Mouse (Mus musculus) liver, embryonic 12.5 days (tissue): Measurements from ENCODE around the gene Zdhhc14. TPM values are rescaled to one million over a fixed set of nuclear protein-coding genes. Genes with fewer than 3 reads are reported as not detected.

Experiments used
- ATAC-seq: fragments of 200-750 bp; cut with Nextera tagmentation; 2 replicates; pipeline ENCODE4 v1.8.0; 2017; ENCODE audit warnings: moderate number of reproducible peaks, mild to moderate bottlenecking, moderate library complexity
- H3K27ac ChIP-seq: fragments of 300-500 bp; sonication (generic); 2 replicates; pipeline ENCODE4 v1.5.1; 2016; ENCODE audit warnings: mild to moderate bottlenecking
- H3K27me3 ChIP-seq: fragments of 300-500 bp; sonication (generic); replicated peaks from 2 replicates; pipeline ENCODE4 v1.6.1; 2016; ENCODE audit warnings: mild to moderate bottlenecking, moderate library complexity
- H3K36me3 ChIP-seq: fragments of 300-500 bp; sonication (generic); 2 replicates; pipeline ENCODE4 v1.6.1; 2016; ENCODE audit warnings: mild to moderate bottlenecking, moderate library complexity
- H3K4me1 ChIP-seq: fragments of 300-500 bp; sonication (generic); 2 replicates; pipeline ENCODE4 v1.6.1; 2016
- H3K4me2 ChIP-seq: fragments of 300-500 bp; sonication (generic); 2 replicates; pipeline ENCODE4 v1.6.1; 2016; ENCODE audit warnings: mild to moderate bottlenecking, moderate library complexity
- H3K4me3 ChIP-seq: fragments of 300-500 bp; sonication (generic); 2 replicates; pipeline ENCODE4 v1.5.1; 2016; ENCODE audit warnings: mild to moderate bottlenecking, moderate library complexity
- H3K9ac ChIP-seq: fragments of 300-500 bp; sonication (generic); 2 replicates; pipeline ENCODE4 v1.6.1; 2016; ENCODE audit warnings: mild to moderate bottlenecking, moderate library complexity
- H3K9me3 ChIP-seq: fragments of 300-500 bp; sonication (generic); replicated peaks from 2 replicates; pipeline ENCODE4 v1.6.1; 2016; ENCODE audit warnings: mild to moderate bottlenecking, moderate library complexity
- WGBS: fragments of 180-500 bp; shearing (Covaris S2); methylation state at CpG from one replicate; pipeline ENCODE4 v1.1.7; 2016; ENCODE audit not compliant: insufficient replicate concordance; 5-methylcytosine and 5-hydroxymethylcytosine counted together
- polyA plus RNA-seq: library from polyadenylated mRNA; unstranded; fragments of >200 nt; fragmentation: Nextera tagmentation; extraction: Ambion mirVana; gene quantifications from 2 replicates; pipeline ENCODE4 v1.2.1, GENCODE M21; 2016

Gene Zdhhc14
- polyA plus RNA-seq, result 10.6 and 11.8 TPM in 2 replicates

GRCm38 (mm10) chr17:5491801-5492745 lies at the start of gene Zdhhc14:
Zdhhc14 (plus strand) TSS chr17:5492557.
- H3K9me3 ChIP-seq, result no peaks in the 10 kb centered on the region
- no peaks in the 10 kb centered on the region; the same call in 1 of the 2 replicates for H3K27me3 ChIP-seq
- peaks cover 59% of the 10 kb centered on the region for H3K4me1 ChIP-seq
- ATAC-seq, result peak; percentile 92
- H3K9ac ChIP-seq, result peak within 1 kb of the TSS; percentile 98
- peaks cover 22% of the 10 kb centered on the region for H3K36me3 ChIP-seq
- peak within 1 kb of the TSS; percentile 98 for H3K27ac ChIP-seq
- H3K4me3 ChIP-seq, result peak within 1 kb of the TSS; percentile 95
- WGBS, result under 1% methylated on average over 70 of the region's 70 CpGs
- H3K4me2 ChIP-seq, result peak within 1 kb of the TSS; percentile 95

DNA sequence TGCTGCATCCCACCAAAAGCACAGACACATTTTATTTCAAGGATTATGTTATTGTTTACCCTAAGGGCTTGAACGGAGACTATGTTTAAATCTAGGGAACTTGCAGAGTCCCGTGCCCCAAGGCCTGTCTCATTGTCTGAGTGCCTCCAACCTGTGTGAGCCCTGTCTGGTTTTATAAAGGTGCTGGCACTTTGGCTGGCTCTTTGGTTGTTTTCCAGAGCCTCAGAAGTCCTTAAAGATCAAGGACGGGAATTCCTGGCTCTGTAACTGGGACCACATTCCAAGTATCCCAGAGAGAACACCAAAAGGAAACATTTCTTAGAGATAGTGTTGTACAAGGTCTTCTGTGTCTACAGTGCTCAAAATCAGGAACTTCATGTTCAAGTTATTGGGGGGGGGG lies 49.1 kb upstream of the Zdhhc14 start:
- Histone ChIP-seq H3K4me2 (no peak overlapping the region), H3K27ac (no peak overlapping the region), H3K4me3 (no peak overlapping the region), H3K27me3 (peaks cover 32% of the 10 kb centered on the region), H3K4me1 (peaks cover 17% of the 10 kb centered on the region), H3K36me3 (no peaks in the 10 kb centered on the region), H3K9ac (no peak overlapping the region), H3K9me3 (no peaks in the 10 kb centered on the region)
- 57% methylated on average over 3 of the region's 3 CpGs for WGBS
- ATAC-seq, result no peak

- Histone ChIP-seq H3K4me2 (no peak overlapping the region), H3K4me1 (peaks cover 15% of the 10 kb centered on the region), H3K36me3 (no peaks in the 10 kb centered on the region), H3K4me3 (no peak overlapping the region), H3K9ac (no peak overlapping the region), H3K9me3 (no peaks in the 10 kb centered on the region), H3K27ac (no peak overlapping the region), H3K27me3 (peaks cover 37% of the 10 kb centered on the region)
- no peak for ATAC-seq
- WGBS, result 52% methylated on average over 5 of the region's 5 CpGs
Observed at GRCm38 (mm10) chr17:5443751-5444150, 48.6 kb upstream of the Zdhhc14 start.

GRCm38 (mm10) chr17:5453657-5454056 lies 38.7 kb upstream of the Zdhhc14 start:
- WGBS, result 58% methylated on average over 4 of the region's 4 CpGs
- Histone ChIP-seq H3K36me3 (no peaks in the 10 kb centered on the region), H3K9me3 (no peaks in the 10 kb centered on the region), H3K9ac (no peak overlapping the region), H3K4me3 (no peak overlapping the region), H3K4me1 (no peaks in the 10 kb centered on the region), H3K4me2 (no peak overlapping the region), H3K27me3 (peaks cover 51% of the 10 kb centered on the region), H3K27ac (no peak overlapping the region)
- no peak for ATAC-seq

- Histone ChIP-seq H3K4me1 (no peaks in the 10 kb centered on the region), H3K36me3 (no peaks in the 10 kb centered on the region), H3K9ac (no peak overlapping the region), H3K4me3 (no peak overlapping the region), H3K9me3 (no peaks in the 10 kb centered on the region), H3K27me3 (peaks cover 14% of the 10 kb centered on the region; the same call in 1 of the 2 replicates), H3K4me2 (no peak overlapping the region), H3K27ac (no peak overlapping the region)
- no peak for ATAC-seq
- WGBS, result 65% methylated on average over 2 of the region's 2 CpGs
Observed at GRCm38 (mm10) chr17:5463912-5464311, 28.4 kb upstream of the Zdhhc14 start.

- H3K9ac ChIP-seq, result no peak overlapping the region
- H3K27me3 ChIP-seq, result peaks cover 18% of the 10 kb centered on the region
- no peak overlapping the region for H3K4me2 ChIP-seq
- WGBS, result 70% methylated on average over 8 of the region's 8 CpGs
- H3K9me3 ChIP-seq, result no peaks in the 10 kb centered on the region
- no peaks in the 10 kb centered on the region for H3K4me1 ChIP-seq
- no peaks in the 10 kb centered on the region for H3K36me3 ChIP-seq
- H3K27ac ChIP-seq, result no peak overlapping the region
- H3K4me3 ChIP-seq, result no peak overlapping the region
- no peak for ATAC-seq
Observed at GRCm38 (mm10) chr17:5466736-5467135, 25.6 kb upstream of the Zdhhc14 start.

- H3K27ac ChIP-seq, result no peak overlapping the region
- H3K36me3 ChIP-seq, result no peaks in the 10 kb centered on the region
- 49% methylated on average over 4 of the region's 4 CpGs for WGBS
- H3K9me3 ChIP-seq, result no peaks in the 10 kb centered on the region
- no peak overlapping the region for H3K4me3 ChIP-seq
- H3K4me2 ChIP-seq, result no peak overlapping the region
- no peaks in the 10 kb centered on the region; the same call in 1 of the 2 replicates for H3K4me1 ChIP-seq
- H3K9ac ChIP-seq, result no peak overlapping the region
- peaks cover 18% of the 10 kb centered on the region for H3K27me3 ChIP-seq
- ATAC-seq, result no peak
Observed at GRCm38 (mm10) chr17:5467177-5467576, 25.2 kb upstream of the Zdhhc14 start.

- H3K36me3 ChIP-seq, result no peaks in the 10 kb centered on the region
- no peak overlapping the region for H3K4me2 ChIP-seq
- H3K9me3 ChIP-seq, result no peaks in the 10 kb centered on the region
- ATAC-seq, result peak; percentile 78
- H3K4me3 ChIP-seq, result no peak overlapping the region
- peaks cover 8% of the 10 kb centered on the region for H3K4me1 ChIP-seq
- no peak overlapping the region for H3K9ac ChIP-seq
- H3K27me3 ChIP-seq, result peaks cover 20% of the 10 kb centered on the region
- 25% methylated on average over 3 of the region's 3 CpGs for WGBS
- H3K27ac ChIP-seq, result no peak overlapping the region
Observed at GRCm38 (mm10) chr17:5472268-5472667, 20.1 kb upstream of the Zdhhc14 start.

DNA sequence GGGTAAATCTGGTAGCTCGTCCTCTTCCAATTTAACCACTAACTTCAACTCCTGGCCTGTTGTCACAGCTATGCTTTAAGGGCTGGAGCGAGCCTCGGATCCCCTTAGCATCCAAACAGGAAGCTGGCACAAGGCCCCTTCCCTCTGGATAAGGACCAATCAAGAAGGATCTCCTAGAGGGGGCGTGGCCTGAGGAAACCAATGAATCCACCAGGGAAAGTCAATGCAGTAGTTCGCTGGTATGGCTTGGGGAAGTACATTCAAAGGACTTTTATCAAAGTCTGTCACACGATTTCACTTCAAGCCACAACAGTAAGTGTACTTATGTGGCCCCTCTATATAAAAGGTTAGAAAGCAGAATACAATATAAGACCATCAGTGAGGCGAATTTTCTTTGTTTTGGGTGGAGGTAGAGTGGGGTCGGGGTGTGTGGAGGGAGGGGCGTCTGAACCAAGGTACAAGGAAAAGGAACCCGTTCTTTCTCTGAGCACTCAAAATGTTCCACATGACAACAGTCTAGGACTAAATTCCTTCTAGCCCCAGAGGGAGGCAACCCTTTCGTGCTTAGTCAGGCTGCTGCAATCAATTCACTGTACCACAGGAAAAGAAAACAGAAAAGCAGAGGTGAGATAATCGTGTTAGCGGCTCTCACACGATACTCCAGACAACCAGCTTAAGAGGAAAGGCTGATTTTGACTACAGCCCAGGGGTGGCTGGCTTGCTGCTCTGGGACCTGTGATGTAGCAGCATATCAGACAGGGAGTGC lies 16.2 kb upstream of the Zdhhc14 start:
- 30% methylated on average over 14 of the region's 14 CpGs for WGBS
- no peak overlapping the region for H3K4me3 ChIP-seq
- H3K4me2 ChIP-seq, result peak overlapping the region; percentile 40
- peaks cover 30% of the 10 kb centered on the region for H3K27me3 ChIP-seq
- no peaks in the 10 kb centered on the region for H3K9me3 ChIP-seq
- H3K9ac ChIP-seq, result no peak overlapping the region
- no peak overlapping the region for H3K27ac ChIP-seq
- no peak for ATAC-seq
- no peaks in the 10 kb centered on the region for H3K36me3 ChIP-seq
- H3K4me1 ChIP-seq, result peaks cover 8% of the 10 kb centered on the region

GRCm38 (mm10) chr17:5483456-5483855 lies 8.9 kb upstream of the Zdhhc14 start:
- Histone ChIP-seq H3K36me3 (peaks cover 2% of the 10 kb centered on the region; the same call in 1 of the 2 replicates), H3K27me3 (peaks cover 15% of the 10 kb centered on the region; the same call in 1 of the 2 replicates), H3K4me2 (no peak overlapping the region), H3K9me3 (0 out of 2 replicates have a peak, but pooled peaks cover 7% of the 10 kb centered on the region), H3K4me1 (peaks cover 35% of the 10 kb centered on the region), H3K4me3 (no peak overlapping the region), H3K9ac (no peak overlapping the region), H3K27ac (no peak overlapping the region)
- WGBS, result 65% methylated on average over 4 of the region's 4 CpGs
- no peak for ATAC-seq

- ATAC-seq, result peak; percentile 98
- no peak overlapping the region for H3K9ac ChIP-seq
- 0 out of 2 replicates have a peak, but pooled peaks cover 7% of the 10 kb centered on the region for H3K9me3 ChIP-seq
- peaks cover 9% of the 10 kb centered on the region; the same call in 1 of the 2 replicates for H3K27me3 ChIP-seq
- no peak overlapping the region for H3K4me2 ChIP-seq
- peak overlapping the region; percentile 59; the same call in 1 of the 2 replicates for H3K27ac ChIP-seq
- peaks cover 35% of the 10 kb centered on the region for H3K4me1 ChIP-seq
- no peak overlapping the region for H3K4me3 ChIP-seq
- peaks cover 2% of the 10 kb centered on the region; the same call in 1 of the 2 replicates for H3K36me3 ChIP-seq
- WGBS, result 62% methylated on average over 1 of the region's 1 CpGs
Observed at GRCm38 (mm10) chr17:5484663-5485062, 7.7 kb upstream of the Zdhhc14 start.
